Mouse (Mus musculus): ENCODE data around the gene Stk26.

Stk26 gene

DNA sequence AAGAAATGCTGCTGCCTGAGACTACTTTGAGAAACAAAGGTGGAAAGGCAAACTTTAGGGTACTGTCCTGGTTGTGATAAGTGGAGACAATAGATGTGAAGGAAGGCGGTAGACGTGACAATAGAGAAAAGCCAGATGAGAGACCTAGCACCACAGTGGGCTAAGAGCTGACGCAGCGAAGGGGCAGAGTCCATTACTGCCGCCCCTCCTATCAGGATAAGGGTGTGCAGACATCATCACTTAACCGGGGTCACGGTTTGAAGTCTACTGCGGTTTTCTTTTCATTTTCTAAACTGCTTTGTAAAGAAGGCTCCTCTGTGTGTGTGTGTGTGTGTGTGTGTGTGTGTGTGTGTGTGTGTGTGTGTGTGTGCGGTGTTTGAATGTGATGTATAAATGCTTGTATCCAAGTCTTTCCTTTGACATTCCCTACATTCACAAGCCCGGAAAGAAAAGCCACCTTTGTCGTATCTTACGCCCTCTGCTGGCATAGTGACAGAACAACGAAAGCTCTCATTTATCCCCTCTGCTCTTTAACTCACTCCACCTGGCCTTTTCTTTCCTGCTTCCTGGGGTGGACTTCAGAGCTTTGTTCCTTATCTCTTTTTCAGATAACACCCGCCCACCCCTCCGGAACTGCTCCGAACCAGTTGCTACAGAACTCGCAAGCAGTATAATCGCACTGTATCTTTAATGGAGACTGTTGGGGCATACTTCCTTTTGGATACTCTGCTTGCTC is 84.0 kb downstream of the Stk26 start:
- DNase-seq (ENCODE audit: low spot score in 2 of 2), result no peak

- DNase-seq (ENCODE audit: low spot score in 2 of 2), result no peak
Measured at GRCm38 (mm10) chrX:50926893-50927545, 86.2 kb downstream of the Stk26 start.

DNA sequence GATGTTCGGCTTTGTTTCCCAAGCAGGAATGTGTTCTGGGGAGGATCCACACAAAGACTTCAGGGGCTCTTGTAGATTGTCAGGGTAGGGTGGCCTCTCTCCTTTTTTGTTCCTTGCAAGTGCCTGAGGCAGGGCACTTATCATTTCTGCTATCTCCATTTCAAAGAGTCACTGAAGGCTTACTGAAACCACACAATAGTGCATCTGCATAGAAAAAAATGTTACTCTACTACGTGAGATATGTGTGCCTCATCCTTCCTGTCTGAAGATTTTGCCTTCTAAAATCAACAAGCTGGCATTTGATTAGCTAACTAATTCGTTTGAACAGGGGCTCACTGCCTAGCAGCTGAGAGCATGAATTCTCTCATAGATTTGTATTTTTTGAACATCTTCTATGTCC is 89.5 kb downstream of the Stk26 start:
- no peak for DNase-seq (ENCODE audit: low spot score in 2 of 2)

DNA sequence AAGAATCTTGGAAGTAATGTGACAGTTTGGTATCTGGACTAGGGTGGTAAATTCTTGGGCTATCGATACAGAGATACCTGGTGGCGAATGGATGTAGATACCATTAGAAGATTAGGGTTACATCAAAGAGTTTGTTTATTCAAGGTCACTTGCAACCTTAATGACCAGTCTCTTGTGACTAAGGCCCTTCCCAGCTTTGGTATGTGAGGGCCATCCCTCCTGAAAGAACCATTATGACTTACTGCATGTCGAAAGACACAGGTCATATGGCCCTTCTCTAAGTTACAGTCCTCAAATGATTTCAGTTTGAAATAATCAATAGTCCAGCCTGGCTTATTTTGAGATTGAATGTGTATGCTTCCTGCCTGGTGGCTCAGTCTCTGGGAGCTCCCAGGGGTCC is 96.3 kb downstream of the Stk26 start:
- no peak for DNase-seq (ENCODE audit: low spot score in 2 of 2)

- no peak for DNase-seq (ENCODE audit: low spot score in 2 of 2)
Measured at GRCm38 (mm10) chrX:50942610-50943009, 101.8 kb downstream of the Stk26 start, which contains the start of gene Frmd7. Gene Frmd7 (minus strand): TSS chrX:50942710.

Measured in frontal cortex, postnatal 25 days (tissue).